Mouse (Mus musculus) ovary, adult 18-20 months (tissue): ENCODE measurements around the gene Cox4i1.
A peak's percentile ranks its signal among the peaks of the same experiment; 100 is the strongest.

Experiments
- DNase-seq: peaks from one replicate; pipeline ENCODE4 v3.0.0; 2022; ENCODE audit warnings: low spot score, mixed read lengths

The Cox4i1 gene

GRCm38 (mm10) chr8:120696401-120697153, 28.6 kb downstream of the Cox4i1 start:
- DNase-seq: no peak

DNA sequence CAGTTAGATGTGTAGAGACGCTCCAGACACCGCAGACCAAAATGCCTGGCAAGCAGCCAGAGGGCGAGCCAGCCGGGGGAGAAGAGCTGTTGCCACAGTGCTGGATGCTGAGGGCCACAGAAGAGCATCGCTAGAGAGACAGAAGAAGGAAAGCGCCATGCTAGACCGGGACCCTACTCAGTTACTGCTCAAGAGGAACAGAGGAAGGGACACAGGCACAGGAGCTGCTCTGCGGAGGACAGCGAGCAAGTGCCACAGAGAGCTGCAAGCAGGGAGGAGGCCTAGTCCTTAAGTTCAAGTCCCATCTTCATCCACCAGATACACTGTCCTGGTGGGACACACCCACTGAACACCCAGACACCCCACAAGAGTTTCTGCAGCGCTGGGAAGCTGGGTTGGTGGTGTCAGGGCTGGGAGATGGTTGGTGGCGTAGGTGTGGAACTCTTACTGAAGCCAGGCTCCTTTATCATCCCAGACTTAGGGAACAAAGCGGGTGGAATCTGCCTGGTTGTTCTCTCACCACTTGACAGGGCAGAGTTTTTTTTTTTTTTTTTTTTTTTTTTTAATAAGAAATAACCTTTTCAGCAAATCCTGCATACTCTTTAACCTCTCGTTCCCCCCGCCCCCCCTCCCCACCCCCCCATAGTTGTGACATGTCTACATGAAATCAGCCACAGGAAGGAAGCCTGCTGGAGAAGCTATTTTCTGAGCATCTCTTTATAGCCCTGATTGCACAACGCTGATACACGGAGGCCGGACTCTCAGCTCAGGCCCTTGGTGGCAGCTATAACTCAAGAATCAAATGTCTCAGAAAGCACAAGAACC, 29.3 kb downstream of the Cox4i1 start:
- DNase-seq: peak; percentile 35

GRCm38 (mm10) chr8:120697979-120698272, 29.9 kb downstream of the Cox4i1 start:
- no peak for DNase-seq

DNA sequence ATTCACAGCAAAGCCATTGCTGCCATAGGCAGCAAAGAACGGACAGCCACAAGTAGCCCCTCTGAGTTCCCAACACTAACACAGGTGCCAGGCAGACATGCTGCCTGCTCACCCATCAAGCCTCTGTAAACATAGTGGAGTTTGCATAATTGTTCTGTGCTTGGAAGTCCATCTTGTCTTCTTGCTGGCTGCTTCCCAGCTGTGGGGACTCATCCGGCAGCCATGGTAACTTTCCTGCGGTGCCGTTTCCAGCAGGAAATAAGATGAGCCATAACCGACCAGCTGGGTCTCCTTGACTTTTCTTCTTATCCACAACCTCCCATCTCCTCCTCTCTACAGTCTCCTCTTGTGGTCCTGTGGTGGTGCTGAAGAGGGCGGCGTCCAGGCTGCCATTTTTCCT, 30.4 kb downstream of the Cox4i1 start:
- DNase-seq: no peak

GRCm38 (mm10) chr8:120699079-120699478, 31.1 kb downstream of the Cox4i1 start:
- no peak for DNase-seq

- DNase-seq: no peak
Observed at GRCm38 (mm10) chr8:120699565-120699964, 31.5 kb downstream of the Cox4i1 start.

GRCm38 (mm10) chr8:120700053-120700452, 32.0 kb downstream of the Cox4i1 start:
- DNase-seq: no peak

- no peak for DNase-seq
Observed at GRCm38 (mm10) chr8:120701758-120702465, 33.9 kb downstream of the Cox4i1 start.

- DNase-seq: no peak
Observed at GRCm38 (mm10) chr8:120704203-120704602, 36.2 kb downstream of the Cox4i1 start.

GRCm38 (mm10) chr8:120705163-120705562, 37.1 kb downstream of the Cox4i1 start:
- DNase-seq: no peak

GRCm38 (mm10) chr8:120706193-120706592, 38.2 kb downstream of the Cox4i1 start:
- DNase-seq: no peak

DNA sequence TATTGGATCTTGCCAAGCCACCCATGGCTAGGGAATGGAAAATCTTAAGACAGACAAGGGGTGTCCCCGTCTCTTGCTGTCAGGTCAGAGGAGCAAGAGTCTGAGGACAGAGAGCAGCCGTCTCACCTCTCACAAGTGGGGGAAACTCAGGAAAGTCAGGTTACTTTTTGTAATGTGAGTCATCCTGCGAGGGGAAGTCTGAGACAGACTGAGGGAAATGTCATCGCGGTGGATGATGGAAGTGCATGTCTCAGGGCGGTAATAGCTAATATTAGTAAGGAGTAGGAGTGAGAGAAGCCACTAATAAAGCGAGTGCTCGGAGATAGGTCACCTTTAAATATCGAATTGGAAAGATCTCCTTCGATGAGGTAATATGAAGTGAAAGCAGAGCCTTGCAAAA, 41.2 kb downstream of the Cox4i1 start:
- no peak for DNase-seq

GRCm38 (mm10) chr8:120715200-120715599, 47.2 kb downstream of the Cox4i1 start:
- DNase-seq: no peak

- DNase-seq: no peak
Observed at GRCm38 (mm10) chr8:120715996-120716680, 48.1 kb downstream of the Cox4i1 start.

DNA sequence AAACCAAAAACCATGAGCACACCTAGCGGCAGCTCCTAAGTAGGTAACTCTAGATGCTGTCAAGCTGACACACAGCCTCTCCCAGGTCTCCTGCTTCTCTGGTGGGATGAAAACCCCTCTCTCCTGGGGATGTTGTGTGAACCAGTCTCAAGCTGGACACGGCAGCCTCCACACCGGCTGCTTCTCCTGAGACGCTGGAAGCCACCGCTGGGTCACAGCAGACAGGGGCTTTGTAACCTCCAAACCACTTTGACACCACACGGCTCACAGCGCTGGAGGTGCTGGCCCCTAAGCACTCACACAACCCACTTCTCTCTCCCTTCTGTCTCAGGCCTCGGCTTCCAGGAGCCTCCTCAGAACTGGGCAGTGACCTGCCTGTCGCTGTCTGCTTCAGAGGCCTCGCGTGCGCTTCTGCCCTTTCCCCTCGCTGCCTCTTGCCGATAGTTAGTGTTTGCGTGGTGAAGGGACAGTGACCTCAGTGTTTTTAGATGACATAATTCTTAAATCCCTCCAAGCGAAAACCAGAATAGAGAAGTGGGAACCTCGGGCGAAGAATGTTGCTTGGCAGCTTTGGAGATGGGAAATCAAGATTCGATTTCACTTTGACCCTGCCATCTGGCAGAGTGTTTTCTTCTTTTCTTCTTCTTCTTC, 51.7 kb downstream of the Cox4i1 start:
- no peak for DNase-seq

DNA sequence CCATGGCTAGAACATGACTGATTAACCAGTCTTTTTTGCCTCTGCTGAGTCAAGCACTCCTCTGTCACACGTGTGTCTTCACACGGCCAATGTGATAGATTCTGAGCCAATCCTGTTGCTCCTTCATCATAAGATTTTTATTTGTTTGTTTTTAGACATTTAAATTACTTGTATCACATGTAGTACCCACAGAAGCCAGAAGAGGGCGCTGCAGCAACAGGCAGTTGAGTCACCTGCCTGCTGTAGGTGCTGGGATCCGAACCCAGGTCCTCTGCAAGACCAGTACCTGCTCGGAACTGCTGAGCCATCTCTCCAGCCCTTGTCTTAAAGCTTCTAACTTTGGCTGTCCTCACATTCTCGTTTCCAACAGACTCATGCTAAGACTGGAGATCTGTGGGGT, 55.0 kb downstream of the Cox4i1 start:
- no peak for DNase-seq
